ENCODE assay signal across 8 mouse cellular contexts in genomic region chr3:107113771-107114737, GRCm38 (mm10). TPM values are rescaled to one million over a fixed set of nuclear protein-coding genes. Genes with fewer than 3 reads are reported as not detected.
DNase-seq lines count a peak whose midpoint lies in the region; TF ChIP-seq lines count a peak whose summit lies in the region.

No protein-coding gene starts in this region.

- TF ChIP-seq EP300 in heart, adult 2 months (IDR thresholded peaks at IDR 0.05; ENCODE audit: insufficient read depth, low read depth, low read length), result no peak

- TF ChIP-seq CTCF in heart, adult 2 months (IDR thresholded peaks at IDR 0.05), result no peak

- TF ChIP-seq POLR2A in heart, adult 2 months (IDR thresholded peaks at IDR 0.05; ENCODE audit: insufficient read depth, low read depth, low read length), result no peak

- peak; percentile 33 to 59 for DNase-seq in heart, adult 2 months
- DNase-seq in heart, embryonic 10.5 days (ENCODE audit: low spot score), result no peak
- DNase-seq in cerebellum, adult 8-10 months, result peak; percentile 83
- DNase-seq in gastrocnemius, postnatal 25 days, result peak; percentile 65
- peak; percentile 69 for DNase-seq in left cerebral cortex, postnatal 4 days
- peak; percentile 63 for DNase-seq in right cerebral cortex, postnatal 25 days
- no peak for DNase-seq in thymus, postnatal 36 days
- DNase-seq in adrenal gland, adult 8-10 months, result no peak

- no peaks in the 10 kb centered on the region for H3K79me2 ChIP-seq in heart, adult 2 months (replicated peaks; ENCODE audit: control insufficient read depth, insufficient read depth, low read length)

- H3K36me3 ChIP-seq in heart, adult 2 months (ENCODE audit: control insufficient read depth, insufficient read depth, low read length), result no peaks in the 10 kb centered on the region
- no peaks in the 10 kb centered on the region for H3K36me3 ChIP-seq in heart, embryonic 10.5 days

- peaks cover 3% of the 10 kb centered on the region; the same call in 1 of the 2 replicates for H3K4me1 ChIP-seq in heart, adult 2 months (ENCODE audit: control insufficient read depth, insufficient read depth, low read length)
- H3K4me1 ChIP-seq in heart, embryonic 10.5 days, result no peaks in the 10 kb centered on the region

- no peak overlapping the region for H3K27ac ChIP-seq in heart, adult 2 months
- no peak overlapping the region for H3K27ac ChIP-seq in heart, embryonic 10.5 days

- no peak overlapping the region for H3K9ac ChIP-seq in heart, adult 2 months (ENCODE audit: low read depth, low read length)

- no peak overlapping the region for H3K4me3 ChIP-seq in heart, adult 2 months
- no peak overlapping the region for H3K4me3 ChIP-seq in heart, embryonic 10.5 days

- intact Hi-C loops in heart, adult 2 months (cut with DNase I), result no loop called here
- intact Hi-C loops in left cerebral cortex, postnatal 4 days (cut with DNase I), result no loop called here

- H3K9me3 ChIP-seq in heart, embryonic 10.5 days, result no peaks in the 10 kb centered on the region

- 42% methylated on average over 14 of the region's 14 CpGs for WGBS in heart, adult 2 months
- WGBS in heart, embryonic 10.5 days, result 67% methylated on average over 14 of the region's 14 CpGs

- no peaks in the 10 kb centered on the region for H3K27me3 ChIP-seq in heart, adult 2 months (ENCODE audit: control insufficient read depth, insufficient read depth, low read length)
- H3K27me3 ChIP-seq in heart, embryonic 10.5 days (ENCODE audit: insufficient read depth, poor library complexity, severe bottlenecking), result no peaks in the 10 kb centered on the region

RNA-seq across cellular contexts. Expression of gene Kcna2, which starts 13.1 kb away (rescaled TPM):
- total RNA-seq in heart, adult 2 months (2021), result 1 to 10 TPM; 1.0 to 1.6 TPM
- 1.1 and 1.6 TPM in 2 replicates for polyA plus RNA-seq in heart, adult 2 months (2012; rRNA removed)
- polyA plus RNA-seq in heart, embryonic 10.5 days (2016; fragmentation: Nextera tagmentation; extraction: Ambion mirVana), result not detected in 2 replicates
- total RNA-seq in gastrocnemius, postnatal 25 days (2021), result 1 to 10 TPM; 1.0 to 1.4 TPM
- total RNA-seq in left cerebral cortex, postnatal 4 days (2021), result 10 to 100 TPM; 21.6 to 21.8 TPM
- 1 to 10 TPM in 2 of 4 experiments, under 1 TPM in 2; 0.61 to 2.3 (median 1.1) TPM for total RNA-seq in adrenal gland, adult 8-10 months (2022)

Comparison
In these comparisons a context has a peak if more than half of its experiments do, and no peak if none do; other contexts are left out.
1. DNase-seq: peak in heart, adult 2 months (2 of 2), cerebellum, adult 8-10 months (single experiment), gastrocnemius, postnatal 25 days (single experiment), left cerebral cortex, postnatal 4 days (single experiment) and right cerebral cortex, postnatal 25 days (single experiment); none in heart, embryonic 10.5 days (single experiment), thymus, postnatal 36 days (0 of 2) and adrenal gland, adult 8-10 months (single experiment).
2. RNA of gene Kcna2, which starts 13.1 kb away (total RNA-seq): 21.6 to 21.8 TPM in left cerebral cortex, postnatal 4 days; 1.0 to 1.6 TPM in heart, adult 2 months, 1.0 to 1.4 TPM in gastrocnemius, postnatal 25 days and 0.61 to 2.3 TPM in adrenal gland, adult 8-10 months; every median in the first group is over 4 times any median in the second.